Mouse (Mus musculus) induced T-regulatory cell, adult 2 months (primary cell): ENCODE measurements around the gene Tub.

Experiments
- DNase-seq: peaks from one replicate; pipeline ENCODE4 v3.0.0-alpha.2; 2012; ENCODE audit warnings: low read depth

The Tub gene

GRCm38 (mm10) chr7:108985934-108986708, 36.0 kb downstream of the Tub start:
- DNase-seq, result no peak

- DNase-seq, result peak; percentile 10
Observed at GRCm38 (mm10) chr7:108991207-108991606, 41.1 kb downstream of the Tub start.

GRCm38 (mm10) chr7:108993230-108993629, 43.1 kb downstream of the Tub start:
- DNase-seq, result no peak

- DNase-seq, result no peak
Observed at GRCm38 (mm10) chr7:108993881-108994291, 43.7 kb downstream of the Tub start.

GRCm38 (mm10) chr7:108996156-108996555, 46.0 kb downstream of the Tub start:
- DNase-seq, result no peak

- peak; percentile 43 for DNase-seq
Observed at GRCm38 (mm10) chr7:109000315-109000954, 50.3 kb downstream of the Tub start.

GRCm38 (mm10) chr7:109001971-109002370, 51.8 kb downstream of the Tub start:
- DNase-seq, result no peak

- no peak for DNase-seq
Observed at GRCm38 (mm10) chr7:109003653-109004052, 53.5 kb downstream of the Tub start.

- DNase-seq, result no peak
Observed at GRCm38 (mm10) chr7:109009260-109009659, 59.1 kb downstream of the Tub start.

GRCm38 (mm10) chr7:109010720-109011595, 60.8 kb downstream of the Tub start:
- no peak for DNase-seq

- no peak for DNase-seq
Observed at GRCm38 (mm10) chr7:109011596-109012180, 61.5 kb downstream of the Tub start.

GRCm38 (mm10) chr7:109012575-109012974, 62.4 kb downstream of the Tub start:
- DNase-seq, result no peak

GRCm38 (mm10) chr7:109012998-109013625, 63.0 kb downstream of the Tub start:
- no peak for DNase-seq

- no peak for DNase-seq
Observed at GRCm38 (mm10) chr7:109014851-109015250, 64.7 kb downstream of the Tub start.

GRCm38 (mm10) chr7:109016378-109016923, 66.3 kb downstream of the Tub start:
- DNase-seq, result no peak

GRCm38 (mm10) chr7:109019243-109019642, 69.1 kb downstream of the Tub start:
- no peak for DNase-seq

GRCm38 (mm10) chr7:109021428-109021827, 71.3 kb downstream of the Tub start:
- DNase-seq, result peak; percentile 69

- no peak for DNase-seq
Observed at GRCm38 (mm10) chr7:109025743-109026142, 75.6 kb downstream of the Tub start.

- no peak for DNase-seq
Observed at GRCm38 (mm10) chr7:109026976-109027375, 76.8 kb downstream of the Tub start.

- DNase-seq, result no peak
Observed at GRCm38 (mm10) chr7:109027721-109028120, 77.6 kb downstream of the Tub start.

- peak; percentile 67 for DNase-seq
Observed at GRCm38 (mm10) chr7:109028204-109028603, 78.1 kb downstream of the Tub start.
